Mouse (Mus musculus) ES-E14 (cell line): ENCODE results near the gene Zfp423.

Experiments used
- HCFC1 ChIP-seq: IDR thresholded peaks from 2 replicates; pipeline ENCODE4 v1.6.1; 2012; ENCODE audit warnings: low read length, inconsistent platforms, borderline replicate concordance; ENCODE audit not compliant: insufficient read depth
- ZC3H11A ChIP-seq: IDR thresholded peaks from 2 replicates; pipeline ENCODE4 v1.6.1; 2012; ENCODE audit warnings: low read depth, mild to moderate bottlenecking, inconsistent platforms, low read length, borderline replicate concordance

GRCm38 (mm10) chr8:87716726-87717248 lies 242.6 kb downstream of the Zfp423 start:
- no peak for TF ChIP-seq ZC3H11A
- TF ChIP-seq HCFC1 = no peak
